Mouse (Mus musculus) small intestine, adult 2 months (tissue): ENCODE data around the gene Usmg5. TPM values are rescaled to one million over a fixed set of nuclear protein-coding genes. Genes with fewer than 3 reads are reported as not detected.

Experiments used
- H3K27ac ChIP-seq: fragments of 200-500 bp; 2 replicates; pipeline ENCODE4 v1.5.1; 2012; ENCODE audit warnings: low read depth, low read length, control low read depth, inconsistent platforms; ENCODE audit not compliant: insufficient read depth
- H3K27me3 ChIP-seq: fragments of 200-500 bp; 2 replicates; pipeline ENCODE4 v1.6.1; 2012; ENCODE audit warnings: mild to moderate bottlenecking, moderate library complexity, low read length, inconsistent platforms; ENCODE audit not compliant: control insufficient read depth, insufficient read depth
- H3K36me3 ChIP-seq: fragments of 200-500 bp; 2 replicates; pipeline ENCODE4 v1.6.1; 2012; ENCODE audit warnings: mild to moderate bottlenecking, low read length, control low read depth, inconsistent platforms; ENCODE audit not compliant: control insufficient read depth, insufficient read depth
- H3K4me1 ChIP-seq: fragments of 200-500 bp; 2 replicates; pipeline ENCODE4 v1.6.1; 2012; ENCODE audit warnings: low read length, inconsistent platforms, mixed read lengths; ENCODE audit not compliant: control insufficient read depth, insufficient read depth, insufficient read length
- H3K4me3 ChIP-seq: fragments of 200-500 bp; 2 replicates; pipeline ENCODE4 v1.5.1; 2012; ENCODE audit warnings: low read depth, mild to moderate bottlenecking, control low read depth, inconsistent platforms, low read length, moderate library complexity
- CTCF ChIP-seq: fragments of 200-500 bp; IDR thresholded peaks from 2 replicates; pipeline ENCODE4 v1.5.1; 2012; ENCODE audit warnings: low read depth, mild to moderate bottlenecking, control low read depth, inconsistent platforms, low read length, moderate library complexity, mixed read lengths; ENCODE audit not compliant: insufficient replicate concordance, insufficient read length; ENCODE audit errors: extremely low read depth
- POLR2A ChIP-seq: fragments of 200-500 bp; IDR thresholded peaks from 2 replicates; pipeline ENCODE4 v1.6.1; 2012; ENCODE audit warnings: low read depth, mild to moderate bottlenecking, control low read depth, inconsistent platforms, low read length, moderate library complexity
- WGBS: fragments of 180-500 bp; shearing (Covaris S2); methylation state at CpG from one replicate; pipeline ENCODE4 v1.1.7; 2018; 5-methylcytosine and 5-hydroxymethylcytosine counted together
- polyA plus RNA-seq: library from polyadenylated mRNA; depleted of rRNA; stranded (reverse); fragments of >200 nt; gene quantifications from 2 replicates; pipeline ENCODE4 v1.2.3, GENCODE M21; 2012; rRNA removed

Usmg5 gene
- polyA plus RNA-seq, 1 experiment = 34.7 TPM

GRCm38 (mm10) chr19:47046343-47046742, 44.1 kb downstream of the Usmg5 start:
- H3K4me3 ChIP-seq = no peak overlapping the region
- H3K36me3 ChIP-seq = peaks cover 10% of the 10 kb centered on the region
- WGBS = 92% methylated on average over 1 of the region's 1 CpGs
- TF ChIP-seq POLR2A = no peak
- no peak for TF ChIP-seq CTCF
- H3K27ac ChIP-seq = no peak overlapping the region
- H3K27me3 ChIP-seq = no peaks in the 10 kb centered on the region
- no peaks in the 10 kb centered on the region; the same call in 1 of the 2 replicates for H3K4me1 ChIP-seq

GRCm38 (mm10) chr19:47043608-47044007, 46.8 kb downstream of the Usmg5 start:
- no peak overlapping the region for H3K27ac ChIP-seq
- TF ChIP-seq CTCF (peak; percentile 28; the same call in 1 of the 2 replicates), POLR2A (no peak)
- H3K4me1 ChIP-seq = peaks cover 2% of the 10 kb centered on the region; the same call in 1 of the 2 replicates
- 85% methylated on average over 3 of the region's 3 CpGs for WGBS
- H3K4me3 ChIP-seq = no peak overlapping the region
- H3K36me3 ChIP-seq = peaks cover 12% of the 10 kb centered on the region
- H3K27me3 ChIP-seq = no peaks in the 10 kb centered on the region

DNA sequence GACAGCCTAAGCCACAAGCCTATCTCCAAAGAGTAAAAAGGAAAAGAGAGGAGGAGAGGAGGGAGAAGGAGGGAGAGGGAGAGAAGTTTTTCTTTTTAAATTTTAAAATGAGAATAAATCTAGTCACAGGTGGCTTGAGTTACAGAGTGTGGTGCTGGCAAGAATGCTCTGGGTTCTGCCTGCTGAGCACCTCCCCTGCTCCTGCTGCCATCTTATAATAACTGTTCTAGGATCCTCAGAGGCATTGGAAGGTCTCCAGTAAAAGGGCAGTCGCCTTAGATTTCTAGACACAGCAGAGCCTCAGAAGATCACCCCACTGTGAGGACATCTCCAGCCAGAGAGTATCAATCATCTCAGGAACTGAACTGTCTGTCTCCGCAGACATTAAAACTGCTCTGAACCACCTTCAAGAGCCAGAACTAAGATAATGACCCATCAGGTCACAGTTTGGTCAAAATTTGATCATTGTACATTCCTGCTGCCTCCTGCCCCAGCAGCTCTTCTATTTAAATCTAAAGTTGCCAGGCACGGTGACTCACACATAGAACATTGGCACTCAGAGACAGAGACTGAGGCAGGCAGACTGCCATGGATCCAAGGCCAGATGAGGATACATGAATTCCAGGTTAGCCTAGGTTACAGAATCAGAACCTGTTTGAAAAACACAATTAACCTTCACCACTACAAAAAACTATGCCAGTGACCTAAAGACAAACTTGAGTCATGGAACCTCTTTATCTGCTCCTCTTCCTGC, 49.5 kb downstream of the Usmg5 start:
- Histone ChIP-seq H3K36me3 (peaks cover 13% of the 10 kb centered on the region), H3K4me3 (no peak overlapping the region), H3K27me3 (no peaks in the 10 kb centered on the region), H3K4me1 (peaks cover 2% of the 10 kb centered on the region; the same call in 1 of the 2 replicates), H3K27ac (no peak overlapping the region)
- no peak for TF ChIP-seq CTCF
- 87% methylated on average over 3 of the region's 3 CpGs for WGBS

GRCm38 (mm10) chr19:47036596-47036995, 53.9 kb downstream of the Usmg5 start:
- no peak overlapping the region for H3K27ac ChIP-seq
- no peaks in the 10 kb centered on the region for H3K27me3 ChIP-seq
- H3K36me3 ChIP-seq = peaks cover 26% of the 10 kb centered on the region
- TF ChIP-seq CTCF (no peak), POLR2A (no peak)
- no peak overlapping the region for H3K4me3 ChIP-seq
- H3K4me1 ChIP-seq = peaks cover 2% of the 10 kb centered on the region; the same call in 1 of the 2 replicates
- WGBS = 90% methylated on average over 3 of the region's 3 CpGs

GRCm38 (mm10) chr19:47034916-47035315, 55.5 kb downstream of the Usmg5 start:
- TF ChIP-seq CTCF = no peak
- no peak for TF ChIP-seq POLR2A
- Histone ChIP-seq H3K36me3 (peaks cover 24% of the 10 kb centered on the region), H3K27ac (no peak overlapping the region), H3K27me3 (no peaks in the 10 kb centered on the region), H3K4me3 (no peak overlapping the region), H3K4me1 (no peaks in the 10 kb centered on the region)
- 79% methylated on average over 4 of the region's 4 CpGs for WGBS

Other genes with a start within 250 kb of the Usmg5 start
- gene Ina, start 75.9 kb downstream of the Usmg5 start, polyA plus RNA-seq = 0.39 and 0.53 TPM in 2 replicates
- gene Nt5c2, start 75.5 kb downstream of the Usmg5 start, polyA plus RNA-seq = 4.4 and 6.1 TPM in 2 replicates
- gene Pcgf6, start 39.7 kb downstream of the Usmg5 start, polyA plus RNA-seq = 4.1 and 4.4 TPM in 2 replicates
- gene Taf5, start 22.9 kb downstream of the Usmg5 start, polyA plus RNA-seq = 2.1 and 3.2 TPM in 2 replicates
- 2.8 and 4.3 TPM in 2 replicates for gene Pdcd11, start 121 bp upstream of the Usmg5 start, polyA plus RNA-seq
- 3.6 and 6.1 TPM in 2 replicates for gene Calhm2, start 47.6 kb upstream of the Usmg5 start, polyA plus RNA-seq
- not detected in 2 replicates for gene Calhm1, start 53.6 kb upstream of the Usmg5 start, polyA plus RNA-seq
- 0.27 TPM in 1 of 2 replicates, not detected in the other for gene Calhm3, start 67.1 kb upstream of the Usmg5 start, polyA plus RNA-seq
- gene Neurl1a, start 88.2 kb upstream of the Usmg5 start, polyA plus RNA-seq = 2.8 and 6.7 TPM in 2 replicates